Mouse (Mus musculus): ENCODE measurements around the gene Noxo1.

Gene Noxo1

GRCm38 (mm10) chr17:24739926-24740325 lies 43.9 kb downstream of the Noxo1 start:
- no peak for DNase-seq (ENCODE audit: extremely low spot score)

DNA sequence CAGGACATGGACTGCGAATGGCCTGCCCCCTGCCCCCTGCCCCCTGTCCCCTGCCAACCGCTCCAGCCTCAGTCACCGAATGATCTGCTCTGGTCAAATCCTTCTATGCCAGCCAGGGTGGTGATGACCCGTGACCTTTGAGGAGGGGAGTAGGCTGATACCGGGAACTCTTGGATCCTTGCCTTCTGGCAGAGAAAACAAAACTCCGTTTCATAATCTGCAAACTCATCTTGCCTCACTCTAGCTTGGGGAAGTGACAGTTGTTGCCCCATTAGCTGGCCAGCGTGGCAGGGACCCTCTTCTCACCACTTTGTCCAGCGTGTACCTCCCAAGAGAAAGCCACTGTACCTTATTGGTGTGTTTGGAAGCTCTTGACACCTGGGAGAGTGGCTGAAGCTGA lies 46.3 kb downstream of the Noxo1 start:
- no peak for DNase-seq (ENCODE audit: extremely low spot score)

GRCm38 (mm10) chr17:24743896-24744295 lies 47.9 kb downstream of the Noxo1 start:
- DNase-seq (ENCODE audit: extremely low spot score), result no peak

- no peak for DNase-seq (ENCODE audit: extremely low spot score)
Measured at GRCm38 (mm10) chr17:24744381-24744780, 48.3 kb downstream of the Noxo1 start.

- peak; percentile 76 for DNase-seq (ENCODE audit: extremely low spot score)
Measured at GRCm38 (mm10) chr17:24745526-24746497, 49.8 kb downstream of the Noxo1 start.

DNA sequence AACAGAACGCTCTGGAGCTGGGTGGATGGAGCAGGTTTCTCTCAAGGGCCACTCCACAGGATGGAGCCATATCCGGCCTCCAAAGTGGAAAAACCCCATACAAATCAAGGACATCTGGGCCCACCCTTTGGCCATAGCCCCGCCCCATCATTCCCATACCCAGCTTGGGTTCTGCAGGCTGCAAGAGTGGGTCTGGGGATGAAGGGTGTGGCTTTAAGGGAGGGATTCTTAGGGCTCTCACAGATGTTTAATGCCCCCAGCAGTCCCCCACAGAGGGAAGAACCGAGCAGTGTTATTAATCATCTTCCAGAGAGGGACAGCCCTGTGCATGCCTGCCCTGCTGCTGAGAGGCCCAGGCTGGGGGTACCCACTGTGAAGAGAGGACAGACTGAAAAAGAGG lies 51.0 kb downstream of the Noxo1 start:
- DNase-seq (ENCODE audit: extremely low spot score), result no peak

All from embryo, embryonic 9.5 days (tissue).